Mouse (Mus musculus): Measurements from ENCODE around the gene Fuca1.

GRCm38 (mm10) chr4:135971805-135972555 lies 51.4 kb downstream of the Fuca1 start:
- TF ChIP-seq POLR2A (IDR thresholded peaks at IDR 0.05; ENCODE audit: insufficient read depth, low read length) (peak; percentile 37), CTCF (IDR thresholded peaks at IDR 0.05; ENCODE audit: low read depth, low read length) (no peak)
